Mouse (Mus musculus) lung, adult 2 months (tissue): ENCODE data around the gene Gm20388. TPM values are rescaled to one million over a fixed set of nuclear protein-coding genes. Genes with fewer than 3 reads are reported as not detected.
"Not testable (repeated sequence)": the region's sequence is repeated elsewhere in the genome, so short reads cannot be mapped to it uniquely, and the experiment has no call there.

Experiments
- DNase-seq: peaks from one replicate; pipeline ENCODE4 v3.0.0; 2022
- H3K4me1 ChIP-seq: fragments of 200-500 bp; 2 replicates; pipeline ENCODE4 v1.6.1; 2011; ENCODE audit warnings: low read length; ENCODE audit not compliant: control insufficient read depth, insufficient read depth
- H3K4me3 ChIP-seq: fragments of 200-500 bp; replicated peaks from 2 replicates; pipeline ENCODE3; 2011; ENCODE audit warnings: low read depth, mild to moderate bottlenecking, control low read depth, low read length; ENCODE audit errors: extremely low read depth
- CTCF ChIP-seq: fragments of 200-500 bp; IDR thresholded peaks from 2 replicates; pipeline ENCODE4 v1.5.1; 2011; ENCODE audit warnings: mild to moderate bottlenecking, low read length, control low read depth; ENCODE audit not compliant: insufficient read depth
- POLR2A ChIP-seq: fragments of 200-500 bp; IDR thresholded peaks from 2 replicates; pipeline ENCODE4 v1.6.1; 2011; ENCODE audit warnings: low read depth, mild to moderate bottlenecking, control low read depth, low read length, borderline replicate concordance; ENCODE audit errors: extremely low read depth
- WGBS: fragments of 180-500 bp; shearing (Covaris S2); methylation state at CpG from one replicate; pipeline ENCODE4 v1.1.7; 2018; 5-methylcytosine and 5-hydroxymethylcytosine counted together
- polyA plus RNA-seq: library from polyadenylated mRNA; depleted of rRNA; stranded (reverse); fragments of >200 nt; gene quantifications from 2 replicates; pipeline ENCODE4 v1.2.3, GENCODE M21; 2012

The Gm20388 gene
- polyA plus RNA-seq, 1 experiment: 67.8 TPM

- no peak for TF ChIP-seq CTCF
- TF ChIP-seq POLR2A: no peak
- no peak for DNase-seq
- Histone ChIP-seq H3K4me1 (no peaks in the 10 kb centered on the region), H3K4me3 (no peak overlapping the region)
- WGBS: 67% methylated on average over 3 of the region's 3 CpGs
Measured at GRCm38 (mm10) chr8:123467476-123467875, 3556.8 kb downstream of the Gm20388 start.

GRCm38 (mm10) chr8:123472991-123473390 lies 3562.3 kb downstream of the Gm20388 start:
- H3K4me3 ChIP-seq, H3K4me1 ChIP-seq, DNase-seq: not testable (repeated sequence)
- 57% methylated on average over 6 of the region's 6 CpGs for WGBS

- not testable (repeated sequence) for H3K4me3 ChIP-seq, H3K4me1 ChIP-seq, DNase-seq
- 54% methylated on average over 5 of the region's 5 CpGs for WGBS
Measured at GRCm38 (mm10) chr8:123474549-123474948, 3563.9 kb downstream of the Gm20388 start.

GRCm38 (mm10) chr8:123476911-123477736 lies 3566.5 kb downstream of the Gm20388 start:
- 9% methylated on average over 34 of the region's 34 CpGs for WGBS
- peaks cover 10% of the 10 kb centered on the region; the same call in 1 of the 2 replicates for H3K4me1 ChIP-seq
- TF ChIP-seq CTCF: no peak
- TF ChIP-seq POLR2A: no peak
- DNase-seq: peak; percentile 9
- peak overlapping the region; percentile 69 for H3K4me3 ChIP-seq

GRCm38 (mm10) chr8:123477737-123478258 lies 3567.2 kb downstream of the Gm20388 start, which contains the start of gene Afg3l1:
Gene Afg3l1, plus strand, starts transcription at chr8:123477903.
- DNase-seq: peak; percentile 93
- H3K4me3 ChIP-seq: peak within 1 kb of the TSS; percentile 69
- peaks cover 10% of the 10 kb centered on the region; the same call in 1 of the 2 replicates for H3K4me1 ChIP-seq
- no peak for TF ChIP-seq CTCF
- peak; percentile 77; the same call in 1 of the 2 replicates for TF ChIP-seq POLR2A
- WGBS: under 1% methylated on average over 58 of the region's 58 CpGs

- DNase-seq: no peak
- Histone ChIP-seq H3K4me3 (peak overlapping the region; percentile 69), H3K4me1 (peaks cover 10% of the 10 kb centered on the region; the same call in 1 of the 2 replicates)
- TF ChIP-seq CTCF (no peak), POLR2A (no peak)
- 29% methylated on average over 16 of the region's 16 CpGs for WGBS
Measured at GRCm38 (mm10) chr8:123478456-123479218, 3568.0 kb downstream of the Gm20388 start.

GRCm38 (mm10) chr8:123482627-123483026 lies 3572.0 kb downstream of the Gm20388 start:
- 93% methylated on average over 7 of the region's 7 CpGs for WGBS
- no peak overlapping the region for H3K4me3 ChIP-seq

GRCm38 (mm10) chr8:123491280-123492075 lies 3580.8 kb downstream of the Gm20388 start:
- no peak for TF ChIP-seq POLR2A
- TF ChIP-seq CTCF: no peak
- no peak for DNase-seq
- Histone ChIP-seq H3K4me1 (no peaks in the 10 kb centered on the region), H3K4me3 (no peak overlapping the region)
- 71% methylated on average over 15 of the region's 15 CpGs for WGBS

More at GRCm38 (mm10) chr8:123482627-123483026, 3572.0 kb downstream of the Gm20388 start:
- TF ChIP-seq CTCF (peak; percentile 48), POLR2A (no peak)
- no peak for DNase-seq
- H3K4me1 ChIP-seq: peaks cover 6% of the 10 kb centered on the region; the same call in 1 of the 2 replicates

GRCm38 (mm10) chr8:123492898-123493297 lies 3582.3 kb downstream of the Gm20388 start:
- WGBS: 96% methylated on average over 9 of the region's 9 CpGs
- Histone ChIP-seq H3K4me3 (no peak overlapping the region), H3K4me1 (no peaks in the 10 kb centered on the region)
- no peak for DNase-seq
- no peak for TF ChIP-seq CTCF
- no peak for TF ChIP-seq POLR2A
